Mouse (Mus musculus) MEL (cell line): ENCODE measurements around the gene Hoxb7. TPM values are rescaled to one million over a fixed set of nuclear protein-coding genes. Genes with fewer than 3 reads are reported as not detected.

ENCODE experiments used
- DNase-seq: peaks from one replicate; pipeline ENCODE4 v3.0.0; 2011; ENCODE audit warnings: low read depth, low spot score
- H3K27ac ChIP-seq: 2 replicates; pipeline ENCODE4 v1.5.1; 2012; ENCODE audit warnings: low read depth, mild to moderate bottlenecking, control low read depth, low read length, moderate library complexity; ENCODE audit not compliant: control insufficient read depth
- H3K27me3 ChIP-seq, 2 experiments: fragments of 150-350 bp in 1 of 2; sonication (generic) in 1 of 2; 2 replicates each; pipeline ENCODE4 v1.6.1; 2012; ENCODE audit warnings: low read length in 2 of 2, mild to moderate bottlenecking in 2 of 2, improper control_type of control experiment in 1 of 2, moderate library complexity in 1 of 2; ENCODE audit not compliant: insufficient read depth in 2 of 2, control insufficient read depth in 1 of 2
- H3K36me3 ChIP-seq, 2 experiments: 2 replicates each; pipeline ENCODE4 v1.6.1; 2012 to 2014; ENCODE audit warnings: low read length in 2 of 2, improper control_type of control experiment in 1 of 2, inconsistent platforms in 1 of 2, mild to moderate bottlenecking in 1 of 2; ENCODE audit not compliant: insufficient read depth in 2 of 2, control insufficient read depth in 1 of 2
- H3K4me1 ChIP-seq, 2 experiments: fragments of 150-350 bp in 1 of 2; sonication (generic) in 1 of 2; 2 replicates each; pipeline ENCODE4 v1.6.1; 2012; ENCODE audit warnings: low read length in 2 of 2, improper control_type of control experiment in 1 of 2, mild to moderate bottlenecking in 1 of 2; ENCODE audit not compliant: insufficient read depth in 2 of 2, control insufficient read depth in 1 of 2
- H3K4me3 ChIP-seq, 2 experiments: fragments of 150-350 bp in 1 of 2; sonication (generic) in 1 of 2; 2 replicates each; pipeline ENCODE4 v1.5.1; 2012; ENCODE audit warnings: low read depth in 2 of 2, low read length in 2 of 2, mild to moderate bottlenecking in 2 of 2, moderate library complexity in 2 of 2, control low read depth in 1 of 2, improper control_type of control experiment in 1 of 2; ENCODE audit not compliant: control insufficient read depth in 1 of 2, insufficient read depth in 1 of 2
- H3K79me2 ChIP-seq: 2 replicates; pipeline ENCODE4 v1.6.1; 2012; ENCODE audit warnings: mild to moderate bottlenecking, low read length, moderate library complexity; ENCODE audit not compliant: control insufficient read depth, poor library complexity, insufficient read depth
- H3K9ac ChIP-seq: 2 replicates; pipeline ENCODE4 v1.6.1; 2012; ENCODE audit warnings: low read depth, mild to moderate bottlenecking, control low read depth, low read length, moderate library complexity; ENCODE audit not compliant: control insufficient read depth, poor library complexity, severe bottlenecking
- H3K9me3 ChIP-seq: fragments of 150-350 bp; sonication (generic); replicated peaks from 2 replicates; pipeline ENCODE4 v1.6.1; 2012; ENCODE audit warnings: mild to moderate bottlenecking, low read length, improper control_type of control experiment, moderate library complexity; ENCODE audit not compliant: insufficient read depth
- BHLHE40 ChIP-seq: IDR thresholded peaks from 2 replicates; pipeline ENCODE4 v1.6.1; 2012; ENCODE audit warnings: low read depth, mild to moderate bottlenecking, inconsistent platforms, low read length, improper control_type of control experiment, borderline replicate concordance
- EP300 ChIP-seq, 2 experiments: IDR thresholded peaks; 2 replicates each; pipeline ENCODE4 v1.6.1; 2011; ENCODE audit warnings: improper control_type of control experiment in 2 of 2, low read length in 2 of 2, low read depth in 1 of 2, mild to moderate bottlenecking in 1 of 2
- GABPA ChIP-seq: IDR thresholded peaks from 2 replicates; pipeline ENCODE4 v1.6.1; 2012; ENCODE audit warnings: low read depth, mild to moderate bottlenecking, inconsistent platforms, low read length, improper control_type of control experiment, moderate library complexity
- JUND ChIP-seq: IDR thresholded peaks from 2 replicates; pipeline ENCODE4 v1.6.1; 2011; ENCODE audit warnings: low read depth, mild to moderate bottlenecking, improper control_type of control experiment, low read length
- MAFK ChIP-seq: IDR thresholded peaks from 2 replicates; pipeline ENCODE4 v1.6.1; 2011; ENCODE audit warnings: low read depth, mild to moderate bottlenecking, low read length, improper control_type of control experiment, borderline replicate concordance
- MAX ChIP-seq: IDR thresholded peaks from 2 replicates; pipeline ENCODE4 v1.6.1; 2011; ENCODE audit warnings: low read length, improper control_type of control experiment
- MAZ ChIP-seq: IDR thresholded peaks from 2 replicates; pipeline ENCODE4 v1.6.1; 2012; ENCODE audit warnings: low read depth, mild to moderate bottlenecking, inconsistent platforms, low read length, improper control_type of control experiment
- MEF2A ChIP-seq: IDR thresholded peaks from 2 replicates; pipeline ENCODE4 v1.6.1; 2014; ENCODE audit warnings: low read depth, mild to moderate bottlenecking, inconsistent platforms, low read length, improper control_type of control experiment; ENCODE audit not compliant: poor library complexity, insufficient replicate concordance, severe bottlenecking; ENCODE audit errors: extremely low read depth
- NELFE ChIP-seq: IDR thresholded peaks from 2 replicates; pipeline ENCODE4 v1.6.1; 2011; ENCODE audit warnings: low read depth, low read length, improper control_type of control experiment
- POLR2A ChIP-seq, 2 experiments: IDR thresholded peaks; 2 replicates each; pipeline ENCODE4 v1.6.1; 2011 to 2012; ENCODE audit warnings: low read length in 2 of 2, mild to moderate bottlenecking in 2 of 2, control low read depth in 1 of 2, improper control_type of control experiment in 1 of 2, low read depth in 1 of 2, moderate library complexity in 1 of 2; ENCODE audit not compliant: control insufficient read depth in 1 of 2, insufficient read depth in 1 of 2, poor library complexity in 1 of 2
- POLR2AphosphoS2 ChIP-seq: IDR thresholded peaks from 2 replicates; pipeline ENCODE4 v1.6.1; 2011; ENCODE audit warnings: low read length, improper control_type of control experiment
- POLR2AphosphoS5 ChIP-seq: IDR thresholded peaks from 2 replicates; pipeline ENCODE4 v1.6.1; 2012; ENCODE audit warnings: low read depth, borderline replicate concordance, mild to moderate bottlenecking, inconsistent platforms, low read length, moderate library complexity, mixed read lengths
- RCOR1 ChIP-seq: IDR thresholded peaks from 2 replicates; pipeline ENCODE4 v1.6.1; 2012; ENCODE audit warnings: low read depth, mild to moderate bottlenecking, inconsistent platforms, low read length, improper control_type of control experiment
- SIN3A ChIP-seq: IDR thresholded peaks from 2 replicates; pipeline ENCODE4 v1.6.1; 2012; ENCODE audit warnings: low read length, improper control_type of control experiment, inconsistent platforms
- SMC3 ChIP-seq: IDR thresholded peaks from 2 replicates; pipeline ENCODE4 v1.6.1; 2011; ENCODE audit warnings: low read depth, low read length, improper control_type of control experiment
- TBP ChIP-seq: IDR thresholded peaks from 2 replicates; pipeline ENCODE4 v1.8.0; 2011; ENCODE audit warnings: low read depth, low read length, improper control_type of control experiment
- TCF12 ChIP-seq: IDR thresholded peaks from 2 replicates; pipeline ENCODE4 v1.6.1; 2014; ENCODE audit warnings: low read depth, mild to moderate bottlenecking, inconsistent platforms, low read length, improper control_type of control experiment, moderate library complexity
- USF1 ChIP-seq: IDR thresholded peaks from 2 replicates; pipeline ENCODE4 v1.6.1; 2014; ENCODE audit warnings: low read depth, mild to moderate bottlenecking, inconsistent platforms, low read length, improper control_type of control experiment, moderate library complexity
- USF2 ChIP-seq, 2 experiments: IDR thresholded peaks; 2 replicates each; pipeline ENCODE4 v1.6.1; 2011 to 2012; ENCODE audit warnings: improper control_type of control experiment in 2 of 2, low read length in 2 of 2, borderline replicate concordance in 1 of 2, inconsistent platforms in 1 of 2, low read depth in 1 of 2, mild to moderate bottlenecking in 1 of 2; ENCODE audit not compliant: insufficient read depth in 1 of 2
- ZC3H11A ChIP-seq: IDR thresholded peaks from 2 replicates; pipeline ENCODE4 v1.6.1; 2012; ENCODE audit warnings: low read depth, mild to moderate bottlenecking, inconsistent platforms, low read length, improper control_type of control experiment
- ZKSCAN1 ChIP-seq: IDR thresholded peaks from 2 replicates; pipeline ENCODE4 v1.6.1; 2012; ENCODE audit warnings: low read depth, mild to moderate bottlenecking, inconsistent platforms, low read length, improper control_type of control experiment, moderate library complexity
- polyA plus RNA-seq, 2 experiments: library from polyadenylated mRNA; stranded (reverse) in 1 of 2; unstranded in 1 of 2; fragments of >175 nt in 1 of 2; fragments of >200 nt in 1 of 2; gene quantifications; 2 replicates each; pipeline versions ENCODE4 v1.2.1 to v1.2.4; 2012; ENCODE audit warnings: low replicate concordance in 2 of 2, low read depth in 1 of 2; ENCODE audit not compliant: insufficient read length in 2 of 2, insufficient read depth in 1 of 2, missing spikeins in 1 of 2
- total RNA-seq: library from RNA; depleted of rRNA; stranded (reverse); fragments of 300-350 nt; gene quantifications from 2 replicates; pipeline ENCODE4 v1.2.3, GENCODE M21; 2012

Gene Hoxb7
- total and polyA plus RNA-seq, 3 experiments = not detected

GRCm38 (mm10) chr11:96326705-96327104, 40.3 kb downstream of the Hoxb7 start:
- Histone ChIP-seq H3K4me3 (no peak overlapping the region), H3K9ac (no peak overlapping the region), H3K79me2 (no peaks in the 10 kb centered on the region), H3K9me3 (no peaks in the 10 kb centered on the region), H3K4me1 (no peaks in the 10 kb centered on the region), H3K27ac (no peak overlapping the region), H3K36me3 (no peaks in the 10 kb centered on the region), H3K27me3 (peaks cover 7 to 9% of the 10 kb centered on the region in 2 experiments)
- TF ChIP-seq USF1 (no peak), NELFE (no peak), ZKSCAN1 (no peak), MAFK (no peak), JUND (no peak), POLR2AphosphoS2 (no peak), USF2 (IDR thresholded peaks at IDR 0.05; ENCODE audit: borderline replicate concordance in 1 of 2, insufficient read depth in 1 of 2, low read depth in 1 of 2, low read length in 2 of 2) (no peak), TCF12 (no peak)
- DNase-seq = no peak

GRCm38 (mm10) chr11:96327122-96327521, 40.7 kb downstream of the Hoxb7 start:
- H3K4me3 ChIP-seq = no peak overlapping the region
- no peaks in the 10 kb centered on the region for H3K36me3 ChIP-seq
- H3K79me2 ChIP-seq = no peaks in the 10 kb centered on the region
- peaks cover 7 to 9% of the 10 kb centered on the region in 2 experiments for H3K27me3 ChIP-seq
- no peaks in the 10 kb centered on the region for H3K9me3 ChIP-seq
- TF ChIP-seq EP300 (IDR thresholded peaks at IDR 0.05; ENCODE audit: low read depth in 1 of 2, low read length in 2 of 2) (no peak), BHLHE40 (no peak), MEF2A (no peak), RCOR1 (no peak), SMC3 (no peak), POLR2A (IDR thresholded peaks at IDR 0.05; ENCODE audit: control insufficient read depth in 1 of 2, insufficient read depth in 1 of 2, low read depth in 1 of 2, low read length in 2 of 2, poor library complexity in 1 of 2) (no peak), SIN3A (no peak), TCF12 (no peak), POLR2AphosphoS5 (no peak)
- no peak overlapping the region for H3K27ac ChIP-seq
- H3K4me1 ChIP-seq = no peaks in the 10 kb centered on the region
- no peak overlapping the region for H3K9ac ChIP-seq
- no peak for DNase-seq

GRCm38 (mm10) chr11:96327750-96328149, 41.3 kb downstream of the Hoxb7 start:
- no peaks in the 10 kb centered on the region for H3K9me3 ChIP-seq

More at GRCm38 (mm10) chr11:96327750-96328149, 41.3 kb downstream of the Hoxb7 start:
- no peak for DNase-seq
- no peak for TF ChIP-seq MAX
- no peak for TF ChIP-seq GABPA
- no peak for TF ChIP-seq TBP
- TF ChIP-seq MAZ = no peak
- no peak for TF ChIP-seq POLR2AphosphoS5
- no peak for TF ChIP-seq ZC3H11A
- TF ChIP-seq USF2 (IDR thresholded peaks at IDR 0.05; ENCODE audit: borderline replicate concordance in 1 of 2, insufficient read depth in 1 of 2, low read depth in 1 of 2, low read length in 2 of 2) = no peak
- no peak for TF ChIP-seq MAFK
- TF ChIP-seq BHLHE40 = no peak
- no peak for TF ChIP-seq ZKSCAN1
- TF ChIP-seq NELFE = no peak
- H3K27me3 ChIP-seq = peaks cover 7 to 9% of the 10 kb centered on the region in 2 experiments
- no peak overlapping the region for H3K27ac ChIP-seq
- H3K79me2 ChIP-seq = no peaks in the 10 kb centered on the region
- no peak overlapping the region for H3K9ac ChIP-seq
- no peaks in the 10 kb centered on the region for H3K4me1 ChIP-seq
- no peaks in the 10 kb centered on the region for H3K36me3 ChIP-seq
- H3K4me3 ChIP-seq = no peak overlapping the region
